Mouse (Mus musculus) layer of hippocampus, adult 8-10 months (tissue): ENCODE measurements around the gene Ccr3. TPM values are rescaled to one million over a fixed set of nuclear protein-coding genes. Genes with fewer than 3 reads are reported as not detected.
"Not testable (repeated sequence)": the region's sequence is repeated elsewhere in the genome, so short reads cannot be mapped to it uniquely, and the experiment has no call there.

Source experiments
- DNase-seq, 2 experiments: peaks; one replicate each; pipeline ENCODE4 v3.0.0; 2022; ENCODE audit warnings: low spot score in 2 of 2
- total RNA-seq, 4 experiments: library from RNA; stranded (reverse); gene quantifications; 2 replicates each; pipeline ENCODE4 v1.2.4; 2022

Ccr3 gene
- total RNA-seq, 4 experiments from 2014 or later = not detected

GRCm38 (mm10) chr9:124040932-124041331, 19.2 kb downstream of the Ccr3 start:
- DNase-seq = no peak

GRCm38 (mm10) chr9:124053532-124053931, 31.8 kb downstream of the Ccr3 start:
- DNase-seq = no peak

- no peak for DNase-seq
Measured at GRCm38 (mm10) chr9:124056158-124056709, 34.5 kb downstream of the Ccr3 start.

DNA sequence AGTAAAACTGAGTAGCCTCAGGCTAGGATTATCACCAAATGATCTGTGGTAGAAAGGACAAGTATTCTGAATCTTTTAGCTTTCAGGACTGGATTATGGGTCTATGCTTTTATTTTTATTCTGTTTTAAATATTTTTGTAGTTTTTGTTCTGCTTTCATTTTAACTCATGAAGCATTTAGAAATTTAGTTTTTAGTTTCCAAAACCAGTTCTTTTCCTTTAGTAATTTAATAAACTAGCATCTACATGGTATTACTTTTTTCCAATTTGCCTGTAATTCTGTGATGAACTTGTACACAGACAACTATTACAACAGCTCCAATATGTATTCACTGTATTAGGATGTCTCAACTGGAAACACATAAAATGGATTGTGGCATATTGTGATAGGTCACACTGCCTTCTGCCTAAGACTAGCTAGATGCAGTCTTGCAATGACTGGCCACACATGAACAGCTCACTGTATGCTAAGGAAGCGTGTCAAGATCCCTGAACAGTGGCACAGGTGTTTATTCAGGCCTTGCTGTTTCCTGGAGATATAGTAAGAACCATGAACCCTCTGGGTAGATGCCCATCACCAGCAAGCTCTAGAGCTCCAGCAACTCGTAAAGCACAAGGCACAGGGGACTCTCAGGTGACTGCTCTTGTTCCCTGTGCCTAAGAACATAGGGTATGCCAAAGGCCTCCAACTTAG, 38.0 kb downstream of the Ccr3 start:
- no peak for DNase-seq

GRCm38 (mm10) chr9:124061474-124062432, 40.0 kb downstream of the Ccr3 start:
- DNase-seq = not testable (repeated sequence)

GRCm38 (mm10) chr9:124066572-124067103, 44.9 kb downstream of the Ccr3 start:
- DNase-seq = no peak

DNA sequence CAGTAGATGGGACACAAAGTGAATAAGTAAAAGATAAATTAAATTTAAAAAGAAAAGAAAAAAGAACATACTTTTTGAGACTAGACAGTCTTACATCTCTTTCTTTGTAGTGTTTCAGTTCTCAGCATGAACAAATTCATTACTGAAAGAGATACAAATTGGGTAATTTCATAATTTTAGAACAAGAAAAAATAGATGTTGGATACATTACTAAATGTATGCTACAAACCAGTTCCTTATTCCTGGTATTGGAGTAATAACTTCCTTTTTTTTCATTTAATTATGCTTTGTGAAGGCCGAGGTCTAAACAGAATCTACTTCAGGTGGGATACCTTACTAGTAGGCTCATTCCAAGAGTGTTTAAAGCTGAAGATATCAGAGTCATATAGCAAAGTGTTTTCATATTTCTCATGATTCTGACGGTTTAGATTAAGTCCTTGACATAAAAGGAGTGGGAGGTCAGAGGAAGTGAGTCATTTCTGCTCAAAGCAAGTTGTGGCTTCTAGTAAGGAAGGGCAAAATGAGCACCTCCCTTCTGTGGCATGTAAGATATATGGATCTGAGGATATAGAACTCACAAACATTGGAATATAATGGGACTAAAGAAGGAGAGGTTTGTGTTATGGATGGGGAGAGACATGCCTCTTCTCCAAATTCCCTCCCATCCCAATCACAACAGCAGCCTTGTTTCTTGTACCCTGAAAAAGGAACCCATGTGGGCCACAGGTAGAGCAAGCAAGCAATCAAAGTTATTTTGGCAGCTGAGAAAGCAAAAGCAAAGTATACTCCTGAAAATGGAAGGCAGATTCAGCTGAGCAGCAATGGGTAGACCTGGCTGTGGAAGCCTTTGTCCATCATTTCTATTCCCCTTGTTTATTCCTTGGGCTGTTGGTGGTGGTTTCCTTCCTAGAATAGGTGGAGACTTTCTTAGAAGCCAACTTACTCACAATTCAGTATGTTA, 46.6 kb downstream of the Ccr3 start:
- no peak for DNase-seq

DNA sequence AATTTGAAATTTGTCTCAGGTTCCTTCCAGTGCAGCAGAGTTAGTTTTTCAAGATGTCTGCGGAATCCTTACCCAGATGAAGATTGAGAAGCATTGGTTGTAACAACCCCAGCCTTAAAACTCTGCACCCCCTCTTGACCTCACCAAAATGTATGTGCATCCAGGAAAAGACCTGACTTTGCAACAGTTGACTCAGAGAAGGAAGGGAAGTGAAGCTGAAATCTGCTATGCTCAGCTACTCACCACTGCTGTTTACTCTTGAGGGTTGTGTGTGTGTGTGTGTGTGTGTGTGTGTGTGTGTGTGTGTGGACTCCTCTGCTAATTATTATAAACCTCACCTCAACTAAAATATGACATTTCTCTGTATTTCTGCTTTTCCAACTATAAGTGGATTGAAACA, 49.7 kb downstream of the Ccr3 start:
- no peak for DNase-seq

DNA sequence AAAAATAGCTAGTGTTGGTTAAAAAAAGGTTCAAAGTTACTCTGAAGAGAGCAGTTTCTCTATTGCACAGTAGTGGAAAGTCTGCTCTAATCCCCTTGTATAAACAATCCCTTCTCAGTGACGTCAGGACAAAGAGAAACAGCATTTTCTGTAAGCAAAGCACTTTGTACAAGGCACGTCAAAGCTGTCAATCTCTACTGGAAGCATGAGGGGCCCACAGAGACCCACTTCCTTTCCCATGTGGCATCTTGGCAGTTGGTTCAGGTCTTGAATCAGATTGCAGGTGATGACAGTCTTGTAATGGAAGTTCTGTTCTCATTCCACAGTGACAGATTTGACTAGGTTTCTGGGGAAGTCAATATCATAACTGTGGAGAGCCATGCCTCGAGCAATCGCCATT, 58.0 kb downstream of the Ccr3 start:
- no peak for DNase-seq

DNA sequence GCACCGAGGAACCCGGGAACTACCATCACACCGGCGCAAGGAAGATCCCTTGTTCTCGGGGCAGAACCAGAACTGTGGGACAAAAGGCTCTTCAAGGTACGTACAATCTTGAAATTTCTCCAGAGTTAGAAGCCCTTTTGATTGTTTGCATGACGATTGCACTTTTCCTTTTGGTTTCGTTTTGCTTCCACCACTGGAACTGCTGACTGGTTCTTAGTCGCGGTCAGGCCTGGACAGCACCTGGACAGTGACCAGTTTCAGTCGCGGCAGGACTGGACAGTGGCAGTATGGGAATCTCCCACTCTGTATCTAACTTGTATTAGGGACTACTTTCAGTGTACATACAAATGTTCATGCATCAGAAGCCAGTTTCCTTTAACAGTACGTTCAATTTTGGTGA, 58.7 kb downstream of the Ccr3 start:
- DNase-seq = not testable (repeated sequence)

Other genes starting within 250 kb of the Ccr3 start
- not detected for gene Cxcr6, start 215.5 kb upstream of the Ccr3 start, total RNA-seq
- 10 to 100 TPM; 43.9 to 50.5 (median 46.7) TPM for gene Fyco1, start 170.1 kb upstream of the Ccr3 start, total RNA-seq
- gene Xcr1, start 159.9 kb upstream of the Ccr3 start, total RNA-seq = not detected
- gene Ccr1, start 53.3 kb upstream of the Ccr3 start, total RNA-seq = under 1 TPM; 0.11 to 0.16 (median 0.14) TPM
- gene Ccr1l1, start 43.6 kb upstream of the Ccr3 start, total RNA-seq = not detected
- under 1 TPM in 2 of 4 experiments, not detected in 2; 0.11 to 0.31 TPM for gene Ccr2, start 80.0 kb downstream of the Ccr3 start, total RNA-seq
- 10 to 100 TPM in 3 of 4 experiments, 1 to 10 TPM in 1; 6.7 to 14.8 (median 13.9) TPM for gene Ccr5, start 99.6 kb downstream of the Ccr3 start, total RNA-seq